Mouse (Mus musculus) bone marrow, adult 2 months (tissue): ENCODE results near the gene Actn1.

Experiments used
- CTCF ChIP-seq: fragments of 200-500 bp; IDR thresholded peaks from 2 replicates; pipeline ENCODE4 v1.5.1; 2011; ENCODE audit warnings: low read length, control low read depth; ENCODE audit not compliant: control insufficient read depth, insufficient read depth
- POLR2A ChIP-seq: fragments of 200-500 bp; IDR thresholded peaks from 2 replicates; pipeline ENCODE4 v1.6.1; 2011; ENCODE audit warnings: low read depth, mild to moderate bottlenecking, control low read depth, low read length, borderline replicate concordance; ENCODE audit not compliant: control insufficient read depth

DNA sequence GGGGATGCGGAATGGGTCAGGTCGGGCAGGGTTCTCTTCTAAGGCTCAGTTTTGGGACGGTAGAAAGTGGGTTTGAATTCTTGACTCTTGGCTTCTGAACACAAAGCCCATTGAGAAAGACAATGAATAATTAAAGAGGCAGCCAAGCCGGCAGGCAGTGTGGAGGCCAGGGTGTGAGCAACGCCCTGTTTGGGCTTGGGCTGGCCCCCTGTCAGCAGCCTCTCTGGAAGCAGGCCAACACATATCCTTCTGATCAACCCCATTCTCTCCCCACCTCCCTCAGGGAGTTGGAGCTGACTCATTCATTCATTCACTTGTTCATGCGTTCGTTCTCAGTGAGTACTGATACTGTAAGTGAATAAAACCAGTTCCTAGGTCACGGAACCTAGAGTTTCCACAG lies 36.7 kb downstream of the Actn1 start:
- TF ChIP-seq CTCF (no peak), POLR2A (no peak)
